Mouse (Mus musculus) intestine, embryonic 15.5 days (tissue): ENCODE results near the gene Vipr1. TPM values are rescaled to one million over a fixed set of nuclear protein-coding genes. Genes with fewer than 3 reads are reported as not detected.
A peak's percentile ranks its signal among the peaks of the same experiment; 100 is the strongest.
"Not testable (repeated sequence)": the region's sequence is repeated elsewhere in the genome, so short reads cannot be mapped to it uniquely, and the experiment has no call there.

Experiments used
- ATAC-seq: fragments of 200-750 bp; cut with Nextera tagmentation; 2 replicates; pipeline ENCODE4 v1.8.0; 2017; ENCODE audit warnings: moderate TSS enrichment, moderate library complexity
- H3K27ac ChIP-seq: fragments of 300-500 bp; sonication (generic); 2 replicates; pipeline ENCODE4 v1.5.1; 2015; ENCODE audit warnings: mild to moderate bottlenecking, inconsistent platforms
- H3K27me3 ChIP-seq: fragments of 300-500 bp; sonication (generic); replicated peaks from 2 replicates; pipeline ENCODE4 v1.6.1; 2015; ENCODE audit warnings: inconsistent platforms
- H3K36me3 ChIP-seq: fragments of 300-500 bp; sonication (generic); 2 replicates; pipeline ENCODE4 v1.6.1; 2015; ENCODE audit warnings: inconsistent platforms
- H3K4me1 ChIP-seq: fragments of 300-500 bp; sonication (generic); replicated peaks from 2 replicates; pipeline ENCODE4 v1.6.1; 2015; ENCODE audit warnings: inconsistent platforms
- H3K4me2 ChIP-seq: fragments of 300-500 bp; sonication (generic); replicated peaks from 2 replicates; pipeline ENCODE4 v1.6.1; 2015; ENCODE audit warnings: mild to moderate bottlenecking, inconsistent platforms
- H3K4me3 ChIP-seq: fragments of 300-500 bp; sonication (generic); replicated peaks from 2 replicates; pipeline ENCODE4 v1.5.1; 2015; ENCODE audit warnings: inconsistent platforms
- H3K9ac ChIP-seq: fragments of 300-500 bp; sonication (generic); 2 replicates; pipeline ENCODE4 v1.6.1; 2015; ENCODE audit warnings: inconsistent platforms
- H3K9me3 ChIP-seq: fragments of 300-500 bp; sonication (generic); 2 replicates; pipeline ENCODE4 v1.6.1; 2016; ENCODE audit warnings: inconsistent platforms
- WGBS: fragments of 180-500 bp; shearing (Covaris S2); methylation state at CpG from one replicate; pipeline ENCODE4 v1.1.7; 2015; 5-methylcytosine and 5-hydroxymethylcytosine counted together
- polyA plus RNA-seq: library from polyadenylated mRNA; unstranded; fragments of >200 nt; fragmentation: Nextera tagmentation; extraction: Ambion mirVana; gene quantifications from 2 replicates; pipeline ENCODE4 v1.2.1, GENCODE M21; 2015

The Vipr1 gene
- 6.1 and 7.0 TPM in 2 replicates for polyA plus RNA-seq

GRCm38 (mm10) chr9:121642401-121643181, at the start of gene Vipr1:
Gene Vipr1, plus strand, starts transcription at chr9:121642716.
- H3K4me3 ChIP-seq, result peak within 1 kb of the TSS; percentile 53
- under 1% methylated on average over 79 of the region's 79 CpGs for WGBS
- H3K27me3 ChIP-seq, result peaks cover 40% of the 10 kb centered on the region

GRCm38 (mm10) chr9:121592948-121593550, 49.5 kb upstream of the Vipr1 start:
- no peak overlapping the region for H3K27ac ChIP-seq
- H3K36me3 ChIP-seq, result no peaks in the 10 kb centered on the region
- 83% methylated on average over 13 of the region's 13 CpGs for WGBS
- no peaks in the 10 kb centered on the region for H3K9me3 ChIP-seq
- H3K27me3 ChIP-seq, result no peaks in the 10 kb centered on the region
- no peak overlapping the region for H3K9ac ChIP-seq
- no peak overlapping the region for H3K4me2 ChIP-seq
- H3K4me3 ChIP-seq, result no peak overlapping the region
- ATAC-seq, result no peak
- H3K4me1 ChIP-seq, result peaks cover 5% of the 10 kb centered on the region; the same call in 1 of the 2 replicates

More at GRCm38 (mm10) chr9:121642401-121643181, at the start of gene Vipr1:
- Histone ChIP-seq H3K4me1 (peaks cover 35% of the 10 kb centered on the region), H3K36me3 (no peaks in the 10 kb centered on the region), H3K9ac (peak within 1 kb of the TSS; percentile 59), H3K4me2 (peak within 1 kb of the TSS; percentile 92), H3K9me3 (no peaks in the 10 kb centered on the region), H3K27ac (no peak within 1 kb of the TSS)
- peak; percentile 91 for ATAC-seq

GRCm38 (mm10) chr9:121593768-121594167, 48.7 kb upstream of the Vipr1 start:
- H3K9ac ChIP-seq, H3K4me3 ChIP-seq, H3K27me3 ChIP-seq, ATAC-seq, H3K36me3 ChIP-seq, H3K9me3 ChIP-seq, H3K27ac ChIP-seq, H3K4me2 ChIP-seq, H3K4me1 ChIP-seq: not testable (repeated sequence)
- 89% methylated on average over 3 of the region's 3 CpGs for WGBS

- Histone ChIP-seq H3K9me3 (no peaks in the 10 kb centered on the region), H3K9ac (no peak overlapping the region), H3K27me3 (no peaks in the 10 kb centered on the region), H3K4me2 (no peak overlapping the region), H3K4me3 (no peak overlapping the region), H3K36me3 (no peaks in the 10 kb centered on the region), H3K27ac (no peak overlapping the region), H3K4me1 (0 out of 2 replicates have a peak, but pooled peaks cover 3% of the 10 kb centered on the region)
- ATAC-seq, result no peak
- 53% methylated on average over 4 of the region's 4 CpGs for WGBS
These were observed 47.7 kb upstream of the Vipr1 start for GRCm38 (mm10) chr9:121594771-121595170.

GRCm38 (mm10) chr9:121598106-121598505, 44.4 kb upstream of the Vipr1 start:
- no peak for ATAC-seq
- no peaks in the 10 kb centered on the region for H3K36me3 ChIP-seq
- H3K4me2 ChIP-seq, result no peak overlapping the region
- no peak overlapping the region for H3K4me3 ChIP-seq
- H3K27me3 ChIP-seq, result no peaks in the 10 kb centered on the region
- 72% methylated on average over 2 of the region's 2 CpGs for WGBS
- no peaks in the 10 kb centered on the region for H3K9me3 ChIP-seq
- no peak overlapping the region for H3K9ac ChIP-seq
- H3K27ac ChIP-seq, result no peak overlapping the region
- 0 out of 2 replicates have a peak, but pooled peaks cover 3% of the 10 kb centered on the region for H3K4me1 ChIP-seq

GRCm38 (mm10) chr9:121599551-121599950, 43.0 kb upstream of the Vipr1 start:
- 79% methylated on average over 6 of the region's 6 CpGs for WGBS

GRCm38 (mm10) chr9:121600201-121600860, 42.2 kb upstream of the Vipr1 start:
- H3K9me3 ChIP-seq, result no peaks in the 10 kb centered on the region
- H3K9ac ChIP-seq, result no peak overlapping the region
- no peak overlapping the region for H3K4me3 ChIP-seq
- 0 out of 2 replicates have a peak, but pooled peaks cover 3% of the 10 kb centered on the region for H3K4me1 ChIP-seq
- H3K27me3 ChIP-seq, result no peaks in the 10 kb centered on the region
- H3K36me3 ChIP-seq, result no peaks in the 10 kb centered on the region
- no peak for ATAC-seq
- 52% methylated on average over 13 of the region's 13 CpGs for WGBS
- H3K4me2 ChIP-seq, result no peak overlapping the region
- H3K27ac ChIP-seq, result no peak overlapping the region

More at GRCm38 (mm10) chr9:121599551-121599950, 43.0 kb upstream of the Vipr1 start:
- Histone ChIP-seq H3K27ac (no peak overlapping the region), H3K27me3 (no peaks in the 10 kb centered on the region), H3K4me1 (0 out of 2 replicates have a peak, but pooled peaks cover 3% of the 10 kb centered on the region), H3K4me3 (no peak overlapping the region), H3K9ac (no peak overlapping the region), H3K4me2 (no peak overlapping the region), H3K9me3 (no peaks in the 10 kb centered on the region), H3K36me3 (no peaks in the 10 kb centered on the region)
- no peak for ATAC-seq

GRCm38 (mm10) chr9:121600861-121601427, 41.6 kb upstream of the Vipr1 start:
- Histone ChIP-seq H3K36me3 (no peaks in the 10 kb centered on the region), H3K27me3 (no peaks in the 10 kb centered on the region), H3K9ac (no peak overlapping the region), H3K27ac (no peak overlapping the region), H3K4me2 (no peak overlapping the region), H3K4me3 (no peak overlapping the region), H3K9me3 (no peaks in the 10 kb centered on the region), H3K4me1 (0 out of 2 replicates have a peak, but pooled peaks cover 3% of the 10 kb centered on the region)
- no peak for ATAC-seq
- WGBS, result 34% methylated on average over 6 of the region's 6 CpGs

GRCm38 (mm10) chr9:121602381-121602780, 40.1 kb upstream of the Vipr1 start:
- Histone ChIP-seq H3K4me3 (no peak overlapping the region), H3K4me2 (no peak overlapping the region), H3K36me3 (no peaks in the 10 kb centered on the region), H3K4me1 (0 out of 2 replicates have a peak, but pooled peaks cover 3% of the 10 kb centered on the region), H3K27ac (no peak overlapping the region), H3K27me3 (no peaks in the 10 kb centered on the region), H3K9ac (no peak overlapping the region), H3K9me3 (no peaks in the 10 kb centered on the region)
- 63% methylated on average over 2 of the region's 2 CpGs for WGBS
- no peak for ATAC-seq

GRCm38 (mm10) chr9:121605414-121606278, 36.9 kb upstream of the Vipr1 start:
- Histone ChIP-seq H3K4me2 (no peak overlapping the region), H3K4me1 (no peaks in the 10 kb centered on the region), H3K27ac (no peak overlapping the region), H3K36me3 (no peaks in the 10 kb centered on the region), H3K9me3 (no peaks in the 10 kb centered on the region), H3K4me3 (no peak overlapping the region), H3K9ac (no peak overlapping the region), H3K27me3 (no peaks in the 10 kb centered on the region)
- WGBS, result 59% methylated on average over 12 of the region's 12 CpGs
- peak; percentile 77 for ATAC-seq

GRCm38 (mm10) chr9:121606498-121607096, 35.9 kb upstream of the Vipr1 start:
- 38% methylated on average over 1 of the region's 1 CpGs for whole genome bisulfite sequencing
- H3K9ac ChIP-seq, result no peak overlapping the region
- no peaks in the 10 kb centered on the region for H3K36me3 ChIP-seq
- H3K9me3 ChIP-seq, result no peaks in the 10 kb centered on the region
- H3K27ac ChIP-seq, result no peak overlapping the region
- H3K4me2 ChIP-seq, result no peak overlapping the region
- H3K4me1 ChIP-seq, result no peaks in the 10 kb centered on the region
- no peaks in the 10 kb centered on the region for H3K27me3 ChIP-seq
- peak; percentile 25; the same call in 1 of the 2 replicates for ATAC-seq
- H3K4me3 ChIP-seq, result no peak overlapping the region
